Mouse (Mus musculus): ENCODE data around the gene Cux2. TPM values are rescaled to one million over a fixed set of nuclear protein-coding genes. Genes with fewer than 3 reads are reported as not detected.

Gene Cux2
- polyA plus RNA-seq, 1 experiment from 2014 or later: 2.5 TPM

DNA sequence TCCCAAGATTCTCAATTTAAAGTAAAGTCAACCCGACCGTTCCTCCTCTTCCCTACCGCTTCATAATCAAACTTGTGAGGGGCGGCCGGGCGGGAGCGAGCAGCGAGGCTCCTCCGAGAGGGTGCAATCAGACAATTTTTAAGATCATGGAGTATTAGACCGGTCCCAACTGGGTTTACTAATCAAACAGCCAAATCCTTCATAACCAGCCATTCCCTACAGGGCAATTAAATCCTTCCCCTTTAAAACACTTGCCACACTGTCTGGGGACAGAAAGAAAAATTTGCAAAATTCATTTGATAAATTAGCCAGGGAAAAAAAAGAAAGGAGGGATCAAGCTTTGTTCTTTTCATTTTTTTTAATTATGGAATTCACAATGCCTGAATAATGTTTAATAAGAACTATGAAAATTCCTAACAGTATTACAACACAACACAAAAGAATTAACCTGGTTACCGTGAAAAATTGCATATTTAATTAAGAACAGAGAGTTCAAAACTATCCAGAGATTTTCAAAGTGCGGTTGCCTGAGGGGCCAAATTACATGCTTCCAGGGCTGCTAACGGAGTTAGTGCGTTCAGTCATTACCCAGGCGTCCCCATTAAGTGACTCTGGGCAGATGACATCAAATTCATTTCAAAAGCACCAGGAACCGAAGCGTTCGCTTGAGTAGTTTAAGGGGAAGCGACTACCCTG lies 17.3 kb downstream of the Cux2 start:
- ATAC-seq (ENCODE audit: insufficient number of reproducible peaks, low FRiP score, low TSS enrichment, low read depth): no peak
- WGBS: 37% methylated on average over 19 of the region's 19 CpGs
- no peak overlapping the region for H3K4me2 ChIP-seq
- H3K27me3 ChIP-seq: peaks cover 4% of the 10 kb centered on the region; the same call in 1 of the 2 replicates
- no peaks in the 10 kb centered on the region for H3K36me3 ChIP-seq
- H3K4me1 ChIP-seq: peaks cover 15% of the 10 kb centered on the region; the same call in 1 of the 2 replicates
- H3K27ac ChIP-seq: no peak overlapping the region
- no peaks in the 10 kb centered on the region for H3K9me3 ChIP-seq
- no peak overlapping the region for H3K9ac ChIP-seq
- no peak overlapping the region for H3K4me3 ChIP-seq

DNA sequence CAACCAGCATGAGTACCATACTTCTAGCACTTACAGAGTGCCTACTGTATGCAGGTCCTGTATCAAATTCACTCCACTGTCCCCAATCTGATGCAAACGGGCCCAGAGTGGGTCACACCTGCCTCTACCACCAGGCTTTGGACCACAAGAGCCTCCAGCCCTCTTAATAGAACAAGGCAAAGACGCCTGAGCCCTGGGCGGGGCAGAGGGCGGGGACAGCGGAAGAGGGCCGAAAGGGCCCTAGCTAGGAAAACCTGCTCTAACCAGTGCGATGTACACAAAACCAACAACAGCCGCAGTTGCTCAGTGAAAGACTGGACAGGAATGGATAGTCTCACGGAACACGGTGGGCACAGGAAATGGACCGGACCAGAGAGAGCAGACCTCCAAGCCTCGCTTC lies 18.8 kb downstream of the Cux2 start:
- Histone ChIP-seq H3K4me2 (no peak overlapping the region), H3K4me3 (no peak overlapping the region), H3K9me3 (no peaks in the 10 kb centered on the region), H3K27me3 (peaks cover 4% of the 10 kb centered on the region; the same call in 1 of the 2 replicates), H3K36me3 (no peaks in the 10 kb centered on the region), H3K9ac (no peak overlapping the region), H3K4me1 (peaks cover 15% of the 10 kb centered on the region; the same call in 1 of the 2 replicates), H3K27ac (no peak overlapping the region)
- ATAC-seq (ENCODE audit: insufficient number of reproducible peaks, low FRiP score, low TSS enrichment, low read depth): no peak
- 62% methylated on average over 12 of the region's 12 CpGs for WGBS

DNA sequence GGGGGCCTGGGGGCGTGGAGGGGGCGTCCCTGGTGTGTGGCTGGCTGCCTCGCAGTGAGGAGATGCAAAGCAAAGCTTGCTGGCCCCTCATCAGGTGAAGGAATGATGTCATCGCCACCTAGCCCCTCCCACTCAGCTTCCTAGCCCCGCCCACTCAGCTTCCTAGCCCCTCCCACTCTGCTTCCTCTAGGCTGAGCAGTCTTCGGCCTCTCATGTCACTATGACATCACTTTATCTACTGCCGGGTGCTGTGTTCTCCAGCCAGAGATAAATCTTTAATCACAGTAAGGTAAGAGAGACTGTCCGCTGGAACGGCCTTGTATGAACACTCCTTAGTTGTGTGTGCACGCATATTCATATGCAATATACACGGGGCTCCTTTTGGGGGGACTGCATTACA lies 19.3 kb downstream of the Cux2 start:
- Histone ChIP-seq H3K27me3 (peaks cover 4% of the 10 kb centered on the region; the same call in 1 of the 2 replicates), H3K36me3 (no peaks in the 10 kb centered on the region), H3K9me3 (no peaks in the 10 kb centered on the region), H3K4me2 (no peak overlapping the region), H3K4me1 (peaks cover 15% of the 10 kb centered on the region; the same call in 1 of the 2 replicates), H3K27ac (no peak overlapping the region), H3K4me3 (no peak overlapping the region), H3K9ac (no peak overlapping the region)
- WGBS: 67% methylated on average over 8 of the region's 11 CpGs
- no peak for ATAC-seq (ENCODE audit: insufficient number of reproducible peaks, low FRiP score, low TSS enrichment, low read depth)

DNA sequence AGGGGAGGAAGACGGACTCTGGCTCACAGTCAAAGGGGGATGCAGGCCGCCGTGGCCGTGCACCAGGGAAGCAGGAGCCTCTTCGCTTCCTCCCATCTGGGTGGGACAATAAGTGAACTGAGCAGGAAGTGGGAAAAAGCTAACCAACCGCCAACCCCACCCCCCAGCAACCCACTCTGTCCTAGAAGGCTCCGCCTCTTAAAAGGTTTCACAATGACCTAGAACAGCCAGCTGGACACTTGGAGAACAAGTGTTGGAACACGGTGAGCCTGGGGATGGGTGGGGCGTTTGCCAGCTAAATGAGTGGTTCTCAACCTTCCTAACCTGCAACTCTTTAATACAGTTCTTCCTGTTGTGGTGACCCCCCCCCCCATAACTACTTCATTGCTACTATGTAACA lies 23.1 kb downstream of the Cux2 start:
- no peak overlapping the region for H3K4me3 ChIP-seq
- H3K27me3 ChIP-seq: peaks cover 4% of the 10 kb centered on the region; the same call in 1 of the 2 replicates
- 82% methylated on average over 9 of the region's 9 CpGs for WGBS
- H3K36me3 ChIP-seq: no peaks in the 10 kb centered on the region
- H3K9ac ChIP-seq: no peak overlapping the region
- H3K4me2 ChIP-seq: no peak overlapping the region
- no peak for ATAC-seq (ENCODE audit: insufficient number of reproducible peaks, low FRiP score, low TSS enrichment, low read depth)
- H3K9me3 ChIP-seq: peaks cover 4% of the 10 kb centered on the region; the same call in 1 of the 2 replicates
- H3K4me1 ChIP-seq: 0 out of 2 replicates have a peak, but pooled peaks cover 3% of the 10 kb centered on the region
- H3K27ac ChIP-seq: no peak overlapping the region

DNA sequence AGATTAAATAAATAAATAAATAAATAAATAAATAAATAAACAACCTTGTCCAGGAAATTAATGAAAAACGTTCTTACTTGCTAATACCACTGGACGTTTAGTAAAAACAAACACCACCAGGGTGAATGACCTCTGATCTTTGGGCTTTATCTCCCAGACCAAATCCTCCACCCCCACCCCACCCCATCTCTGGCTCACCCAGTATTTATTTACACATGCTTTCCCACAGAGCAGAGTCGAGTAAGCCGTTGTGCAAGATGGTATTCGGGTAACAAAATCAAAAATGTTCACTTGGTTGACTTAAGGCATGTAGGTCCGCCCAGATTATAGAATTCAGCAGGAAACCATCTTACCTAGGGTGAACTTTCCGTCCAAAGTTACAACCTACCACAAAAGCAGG lies 23.6 kb downstream of the Cux2 start:
- Histone ChIP-seq H3K4me2 (no peak overlapping the region), H3K36me3 (no peaks in the 10 kb centered on the region), H3K27me3 (no peaks in the 10 kb centered on the region; the same call in 1 of the 2 replicates), H3K9me3 (peaks cover 4% of the 10 kb centered on the region; the same call in 1 of the 2 replicates), H3K4me3 (no peak overlapping the region), H3K4me1 (no peaks in the 10 kb centered on the region), H3K27ac (no peak overlapping the region), H3K9ac (no peak overlapping the region)
- ATAC-seq (ENCODE audit: insufficient number of reproducible peaks, low FRiP score, low TSS enrichment, low read depth): no peak
- WGBS: 71% methylated on average over 7 of the region's 7 CpGs

DNA sequence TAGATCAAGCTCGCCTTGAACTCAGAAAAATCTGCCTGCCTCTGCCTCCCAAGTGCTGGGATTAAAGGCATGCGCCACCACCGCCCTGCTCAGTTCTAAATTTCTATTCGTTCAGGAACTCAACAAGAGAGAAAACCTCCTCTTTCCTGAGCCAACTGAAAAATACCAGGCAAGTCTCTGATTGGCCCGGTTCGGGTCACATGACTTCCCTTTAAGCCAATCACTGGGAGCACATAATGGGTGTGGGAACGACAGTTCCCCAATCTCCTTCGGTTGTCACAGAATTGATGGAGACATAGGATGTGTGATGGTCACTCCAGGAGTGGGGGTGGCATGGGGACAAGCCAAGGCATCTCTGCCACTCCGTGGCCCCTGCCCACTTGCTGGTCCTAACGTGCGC lies 24.8 kb downstream of the Cux2 start:
- Histone ChIP-seq H3K27me3 (no peaks in the 10 kb centered on the region), H3K27ac (no peak overlapping the region), H3K36me3 (no peaks in the 10 kb centered on the region), H3K9ac (no peak overlapping the region), H3K4me1 (no peaks in the 10 kb centered on the region), H3K4me2 (no peak overlapping the region), H3K9me3 (peaks cover 4% of the 10 kb centered on the region; the same call in 1 of the 2 replicates), H3K4me3 (no peak overlapping the region)
- WGBS: 92% methylated on average over 11 of the region's 11 CpGs
- no peak for ATAC-seq (ENCODE audit: insufficient number of reproducible peaks, low FRiP score, low TSS enrichment, low read depth)

DNA sequence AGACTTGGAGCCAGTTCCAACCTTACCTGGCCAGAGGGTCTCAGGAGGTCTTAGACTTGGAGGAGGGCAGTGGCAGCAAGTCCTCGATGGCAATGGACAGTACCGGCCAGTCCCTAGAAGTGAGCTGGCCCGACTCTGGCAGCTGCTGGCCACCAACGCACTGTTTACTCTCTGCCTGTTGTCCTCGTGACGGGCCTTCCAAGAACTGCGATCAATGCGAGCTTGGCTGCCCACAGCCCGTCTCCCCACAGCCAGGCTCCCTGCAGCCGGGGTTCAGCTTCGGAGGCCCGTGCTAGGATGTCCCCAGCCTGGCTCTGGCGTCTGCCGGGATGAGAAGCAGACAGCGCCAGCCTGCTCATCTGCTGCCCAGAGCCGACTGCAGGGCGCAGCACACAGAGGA lies 30.6 kb downstream of the Cux2 start:
- WGBS: 81% methylated on average over 17 of the region's 17 CpGs
- 0 out of 2 replicates have a peak, but pooled peaks cover 8% of the 10 kb centered on the region for H3K4me1 ChIP-seq

DNA sequence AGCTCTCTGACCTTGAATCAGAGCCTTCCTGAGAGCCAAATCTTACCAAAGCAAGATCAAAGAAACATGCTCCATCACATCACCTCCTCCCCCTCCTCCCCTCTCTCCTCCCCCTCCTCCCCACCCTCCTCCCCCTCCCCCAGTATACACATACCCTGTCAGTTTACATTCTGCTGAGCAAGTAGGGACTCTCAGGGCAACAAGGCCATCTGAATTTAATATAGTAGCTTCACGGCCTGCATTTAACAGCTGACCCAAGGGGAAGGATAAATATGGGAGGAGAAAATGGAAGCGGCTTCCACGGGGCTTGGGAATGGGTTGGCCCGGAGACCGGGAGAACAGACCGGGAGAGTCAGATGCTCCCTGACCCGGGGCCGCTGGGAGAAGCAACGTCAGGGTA lies 32.1 kb downstream of the Cux2 start:
- Histone ChIP-seq H3K4me2 (no peak overlapping the region), H3K36me3 (no peaks in the 10 kb centered on the region), H3K4me3 (no peak overlapping the region), H3K27ac (no peak overlapping the region), H3K27me3 (0 out of 2 replicates have a peak, but pooled peaks cover 3% of the 10 kb centered on the region), H3K9ac (no peak overlapping the region), H3K9me3 (peaks cover 4% of the 10 kb centered on the region; the same call in 1 of the 2 replicates), H3K4me1 (0 out of 2 replicates have a peak, but pooled peaks cover 8% of the 10 kb centered on the region)
- 48% methylated on average over 9 of the region's 9 CpGs for WGBS
- no peak for ATAC-seq (ENCODE audit: insufficient number of reproducible peaks, low FRiP score, low TSS enrichment, low read depth)

More for the DNA sequence above, 30.6 kb downstream of the Cux2 start:
- H3K36me3 ChIP-seq: no peaks in the 10 kb centered on the region
- 0 out of 2 replicates have a peak, but pooled peaks cover 3% of the 10 kb centered on the region for H3K27me3 ChIP-seq
- no peak overlapping the region for H3K27ac ChIP-seq
- peaks cover 4% of the 10 kb centered on the region; the same call in 1 of the 2 replicates for H3K9me3 ChIP-seq
- ATAC-seq (ENCODE audit: insufficient number of reproducible peaks, low FRiP score, low TSS enrichment, low read depth): no peak
- H3K9ac ChIP-seq: no peak overlapping the region
- no peak overlapping the region for H3K4me3 ChIP-seq
- H3K4me2 ChIP-seq: no peak overlapping the region

DNA sequence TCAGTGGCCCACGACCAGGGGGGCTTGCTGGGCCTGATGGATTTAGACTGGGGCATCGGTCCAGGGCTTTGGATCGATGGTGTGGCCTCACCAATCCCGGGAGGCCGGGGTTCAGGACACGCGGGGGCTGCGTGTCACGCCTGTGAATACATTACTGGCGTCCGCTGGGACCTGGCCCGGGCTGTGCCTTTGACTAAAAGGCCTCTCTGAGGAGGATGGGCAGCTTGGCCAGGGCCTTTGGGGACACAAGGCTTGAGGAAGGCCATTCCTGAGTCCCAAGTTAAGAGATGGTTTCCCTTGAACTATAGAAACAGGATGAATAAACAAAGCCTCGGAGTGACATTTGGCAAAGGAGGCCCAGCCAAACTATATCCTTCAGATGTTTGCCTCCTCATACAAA lies 32.6 kb downstream of the Cux2 start:
- peaks cover under 1% of the 10 kb centered on the region; the same call in 1 of the 2 replicates for H3K9me3 ChIP-seq
- 54% methylated on average over 13 of the region's 13 CpGs for WGBS
- no peaks in the 10 kb centered on the region for H3K36me3 ChIP-seq
- H3K27ac ChIP-seq: no peak overlapping the region
- ATAC-seq (ENCODE audit: insufficient number of reproducible peaks, low FRiP score, low TSS enrichment, low read depth): no peak
- H3K4me3 ChIP-seq: no peak overlapping the region
- H3K27me3 ChIP-seq: 0 out of 2 replicates have a peak, but pooled peaks cover 3% of the 10 kb centered on the region
- H3K4me2 ChIP-seq: no peak overlapping the region
- 0 out of 2 replicates have a peak, but pooled peaks cover 8% of the 10 kb centered on the region for H3K4me1 ChIP-seq
- H3K9ac ChIP-seq: no peak overlapping the region

DNA sequence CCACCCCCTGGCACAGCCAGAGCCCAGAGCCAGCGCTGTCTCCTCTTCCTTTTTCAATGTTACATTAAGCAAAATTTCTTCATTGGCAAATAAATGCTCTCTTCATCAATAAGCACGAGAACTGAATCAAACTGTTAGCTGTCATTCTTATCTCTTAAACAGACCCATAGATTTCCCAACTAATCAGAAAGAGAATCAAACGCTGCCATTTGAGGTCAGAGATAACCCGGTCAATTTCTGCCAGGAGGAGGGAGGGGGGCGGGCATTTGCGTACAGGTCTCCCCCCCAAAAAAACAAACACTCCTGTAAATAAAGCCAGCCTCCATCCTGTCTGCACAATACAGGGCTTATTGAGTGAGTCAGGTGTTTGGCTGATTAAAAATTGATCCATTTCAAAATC lies 33.2 kb downstream of the Cux2 start:
- Histone ChIP-seq H3K4me2 (no peak overlapping the region), H3K36me3 (no peaks in the 10 kb centered on the region), H3K4me1 (0 out of 2 replicates have a peak, but pooled peaks cover 8% of the 10 kb centered on the region), H3K4me3 (no peak overlapping the region), H3K9ac (no peak overlapping the region), H3K27me3 (0 out of 2 replicates have a peak, but pooled peaks cover 3% of the 10 kb centered on the region), H3K9me3 (no peaks in the 10 kb centered on the region), H3K27ac (no peak overlapping the region)
- 71% methylated on average over 6 of the region's 6 CpGs for WGBS
- ATAC-seq (ENCODE audit: insufficient number of reproducible peaks, low FRiP score, low TSS enrichment, low read depth): no peak

DNA sequence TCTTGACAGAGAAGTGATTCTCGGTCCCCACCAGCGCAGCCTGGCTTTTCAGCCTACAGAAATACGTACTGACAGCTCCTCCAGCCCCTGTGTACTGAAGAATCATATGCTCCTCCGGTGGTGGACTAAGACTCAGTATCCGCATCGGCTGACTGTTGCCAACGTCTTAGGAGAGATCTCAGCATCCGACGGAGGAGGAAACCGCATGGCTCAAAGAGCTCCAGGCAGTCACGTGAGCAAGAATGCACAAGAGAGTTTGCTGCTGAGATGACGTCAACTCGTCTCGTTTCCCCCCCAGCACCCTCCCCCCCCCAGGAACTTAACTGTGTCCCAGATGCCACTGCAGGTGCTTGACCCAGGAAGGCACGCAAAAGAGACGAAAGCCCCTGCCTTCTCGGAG lies 34.8 kb downstream of the Cux2 start:
- Histone ChIP-seq H3K4me2 (no peak overlapping the region), H3K27me3 (0 out of 2 replicates have a peak, but pooled peaks cover 3% of the 10 kb centered on the region), H3K27ac (no peak overlapping the region), H3K9ac (no peak overlapping the region), H3K4me3 (no peak overlapping the region), H3K36me3 (no peaks in the 10 kb centered on the region), H3K4me1 (0 out of 2 replicates have a peak, but pooled peaks cover 8% of the 10 kb centered on the region), H3K9me3 (no peaks in the 10 kb centered on the region)
- no peak for ATAC-seq (ENCODE audit: insufficient number of reproducible peaks, low FRiP score, low TSS enrichment, low read depth)
- 60% methylated on average over 17 of the region's 17 CpGs for WGBS

DNA sequence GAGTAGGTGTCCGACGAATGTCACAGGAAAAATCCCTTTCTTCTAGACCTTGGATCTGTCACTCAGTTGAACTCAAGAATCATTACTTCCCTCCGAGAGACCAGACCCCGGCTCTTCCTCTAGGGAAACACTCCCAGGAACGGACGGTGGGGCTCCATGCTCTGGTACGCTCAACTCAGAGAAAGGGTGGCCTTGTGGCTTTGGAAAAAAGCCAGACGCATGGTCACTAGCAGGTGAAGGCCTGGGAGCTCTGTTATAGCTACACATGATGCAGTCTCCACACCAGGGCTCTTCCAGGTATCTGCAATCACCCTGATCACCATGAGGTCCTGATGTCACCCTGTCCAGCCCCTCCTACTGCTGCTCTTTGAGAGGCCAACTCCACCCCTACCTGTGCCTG lies 35.2 kb downstream of the Cux2 start:
- 72% methylated on average over 8 of the region's 8 CpGs for WGBS
- H3K4me3 ChIP-seq: no peak overlapping the region
- 0 out of 2 replicates have a peak, but pooled peaks cover 8% of the 10 kb centered on the region for H3K4me1 ChIP-seq
- H3K27ac ChIP-seq: no peak overlapping the region
- no peak overlapping the region for H3K4me2 ChIP-seq
- no peaks in the 10 kb centered on the region for H3K36me3 ChIP-seq
- no peak overlapping the region for H3K9ac ChIP-seq
- H3K27me3 ChIP-seq: 0 out of 2 replicates have a peak, but pooled peaks cover 3% of the 10 kb centered on the region
- no peak for ATAC-seq (ENCODE audit: insufficient number of reproducible peaks, low FRiP score, low TSS enrichment, low read depth)
- no peaks in the 10 kb centered on the region for H3K9me3 ChIP-seq
